Mouse (Mus musculus): Measurements from ENCODE around the gene Hist1h4j. TPM values are rescaled to one million over a fixed set of nuclear protein-coding genes. Genes with fewer than 3 reads are reported as not detected.
"Not testable (repeated sequence)": the region's sequence is repeated elsewhere in the genome, so short reads cannot be mapped to it uniquely, and the experiment has no call there.

Gene Hist1h4j
- total RNA-seq, 2 experiments from 2014 or later = 13.9 to 19.4 TPM

- intact Hi-C loops (cut with DNase I) = loop anchor here (1.0 to 10.0 kb wide), 7 partner anchors 12 to 2003 kb away; partner anchors contain the start of genes Hist1h1t, Hist1h2ab, Hist1h2ag and Hist1h2ai
- no peak for DNase-seq (ENCODE audit: extremely low spot score in 1 of 2, low spot score in 2 of 2)
- H3K27ac ChIP-seq = no peak overlapping the region
- TF ChIP-seq CTCF (IDR thresholded peaks at IDR 0.05) = no peak
- H3K4me3 ChIP-seq = peak overlapping the region; percentile 57
Measured at GRCm38 (mm10) chr13:21749387-21750158, 14.7 kb downstream of the Hist1h4j start.

GRCm38 (mm10) chr13:21750159-21751017 lies 15.5 kb downstream of the Hist1h4j start, which contains the start of gene Hist1h4k:
TSS of gene Hist1h4k (minus strand) at chr13:21750505.
- peak within 1 kb of the TSS; percentile 9; the same call in 1 of the 2 replicates for H3K27ac ChIP-seq
- peak within 1 kb of the TSS; percentile 57 for H3K4me3 ChIP-seq
- intact Hi-C loops (cut with DNase I) = loop anchor here (1.0 to 10.0 kb wide), 6 partner anchors 16 to 2002 kb away; partner anchors contain the start of genes Hist1h1t, Hist1h2ab, Hist1h2ag and Hist1h2ai
- DNase-seq (ENCODE audit: extremely low spot score in 1 of 2, low spot score in 2 of 2) = peak; percentile 93 to 94

- no peak overlapping the region for H3K27ac ChIP-seq
- no peak for TF ChIP-seq CTCF (IDR thresholded peaks at IDR 0.05)
- intact Hi-C loops (cut with DNase I) = loop anchor here (2.0 to 10.0 kb wide), 4 partner anchors 41 to 2001 kb away; partner anchors contain the start of genes Hist1h1t, Hist1h2ab, Hist1h2ag and Hist1h2bj
- no peak overlapping the region for H3K4me3 ChIP-seq
- no peak for DNase-seq (ENCODE audit: extremely low spot score in 1 of 2, low spot score in 2 of 2)
Measured at GRCm38 (mm10) chr13:21751417-21751816, 16.6 kb downstream of the Hist1h4j start.

- no peak overlapping the region for H3K27ac ChIP-seq
- TF ChIP-seq CTCF (IDR thresholded peaks at IDR 0.05) = no peak
- intact Hi-C loops (cut with DNase I) = loop anchor here (2.0 to 10.0 kb wide), 6 partner anchors 29 to 2000 kb away; partner anchors contain the start of genes Hist1h1b, Hist1h1e, Hist1h1t and Hist1h2ab
- no peak for DNase-seq (ENCODE audit: extremely low spot score in 1 of 2, low spot score in 2 of 2)
- no peak overlapping the region for H3K4me3 ChIP-seq
Measured at GRCm38 (mm10) chr13:21751827-21752226, 17.0 kb downstream of the Hist1h4j start.

GRCm38 (mm10) chr13:21752356-21752755 lies 17.5 kb downstream of the Hist1h4j start:
- H3K27ac ChIP-seq = no peak overlapping the region
- H3K4me3 ChIP-seq = no peak overlapping the region
- intact Hi-C loops (cut with DNase I) = loop anchor here (2.0 to 10.0 kb wide), 5 partner anchors 28 to 2000 kb away; partner anchors contain the start of genes Hist1h1b, Hist1h1e, Hist1h1t and Hist1h2ab
- no peak for DNase-seq (ENCODE audit: extremely low spot score in 1 of 2, low spot score in 2 of 2)
- no peak for TF ChIP-seq CTCF (IDR thresholded peaks at IDR 0.05)

GRCm38 (mm10) chr13:21753051-21753523 lies 18.2 kb downstream of the Hist1h4j start:
- peak overlapping the region; percentile 50 for H3K4me3 ChIP-seq
- TF ChIP-seq CTCF (IDR thresholded peaks at IDR 0.05) = no peak

GRCm38 (mm10) chr13:21753524-21754285 lies 18.8 kb downstream of the Hist1h4j start, which contains the start of the genes Hist1h2ak and Hist1h2bn:
TSS of gene Hist1h2ak (minus strand) at chr13:21753827.
TSS of gene Hist1h2bn (plus strand) at chr13:21754123.
- Histone ChIP-seq H3K4me3 (peak within 1 kb of the TSS; percentile 50), H3K27ac (peak within 1 kb of the TSS; percentile 80)
- peak; percentile 50 to 69 for DNase-seq (ENCODE audit: extremely low spot score in 1 of 2, low spot score in 2 of 2)
- intact Hi-C loops (cut with DNase I) = loop anchor here (2.0 to 10.0 kb wide), 5 partner anchors 27 to 1999 kb away; partner anchors contain the start of genes Hist1h1b, Hist1h1e, Hist1h1t and Hist1h2ab

More at GRCm38 (mm10) chr13:21753051-21753523, 18.2 kb downstream of the Hist1h4j start:
- DNase-seq (ENCODE audit: extremely low spot score in 1 of 2, low spot score in 2 of 2) = no peak
- intact Hi-C loops (cut with DNase I) = loop anchor here (2.0 to 10.0 kb wide), 5 partner anchors 28 to 1999 kb away; partner anchors contain the start of genes Hist1h1b, Hist1h1e, Hist1h1t and Hist1h2ab
- H3K27ac ChIP-seq = peak overlapping the region; percentile 80

- not testable (repeated sequence) for DNase-seq (ENCODE audit: extremely low spot score in 1 of 2, low spot score in 2 of 2); H3K27ac ChIP-seq
- peak overlapping the region; percentile 50 for H3K4me3 ChIP-seq
- intact Hi-C loops (cut with DNase I) = loop anchor here (5.0 to 10.0 kb wide), 3 partner anchors 290 to 1998 kb away; partner anchors contain the start of genes Hist1h1t, Hist1h2ab, Hist1h2ag and Hist1h2bj
Measured at GRCm38 (mm10) chr13:21754294-21755001, 19.6 kb downstream of the Hist1h4j start.

GRCm38 (mm10) chr13:21755707-21756106 lies 20.8 kb downstream of the Hist1h4j start:
- no peak for TF ChIP-seq CTCF (IDR thresholded peaks at IDR 0.05)
- no peak for DNase-seq (ENCODE audit: extremely low spot score in 1 of 2, low spot score in 2 of 2)
- intact Hi-C loops (cut with DNase I) = loop anchor here (10.0 kb wide), 2 partner anchors 289 to 1939 kb away; partner anchors contain the start of genes Hist1h1t, Hist1h2ag, Hist1h2bj and Hist1h4c
- Histone ChIP-seq H3K27ac (no peak overlapping the region), H3K4me3 (no peak overlapping the region)

Measured in left cerebral cortex, adult 2 months (tissue).